Mouse (Mus musculus): ENCODE measurements around the gene Slamf6.

- TF ChIP-seq CTCF (IDR thresholded peaks at IDR 0.05; ENCODE audit: extremely low read depth, insufficient read depth, insufficient read length, insufficient replicate concordance) (no peak), POLR2A (IDR thresholded peaks at IDR 0.05; ENCODE audit: low read depth, low read length) (peak; percentile 3; the same call in 1 of the 2 replicates)
Measured at GRCm38 (mm10) chr1:171917305-171918039, at the start of gene Slamf6.

Measured in spleen, adult 2 months (tissue).